Mouse (Mus musculus): ENCODE data around the gene Dock7. TPM values are rescaled to one million over a fixed set of nuclear protein-coding genes. Genes with fewer than 3 reads are reported as not detected.

Gene Dock7
- polyA plus RNA-seq, 1 experiment = 48.2 TPM

DNA sequence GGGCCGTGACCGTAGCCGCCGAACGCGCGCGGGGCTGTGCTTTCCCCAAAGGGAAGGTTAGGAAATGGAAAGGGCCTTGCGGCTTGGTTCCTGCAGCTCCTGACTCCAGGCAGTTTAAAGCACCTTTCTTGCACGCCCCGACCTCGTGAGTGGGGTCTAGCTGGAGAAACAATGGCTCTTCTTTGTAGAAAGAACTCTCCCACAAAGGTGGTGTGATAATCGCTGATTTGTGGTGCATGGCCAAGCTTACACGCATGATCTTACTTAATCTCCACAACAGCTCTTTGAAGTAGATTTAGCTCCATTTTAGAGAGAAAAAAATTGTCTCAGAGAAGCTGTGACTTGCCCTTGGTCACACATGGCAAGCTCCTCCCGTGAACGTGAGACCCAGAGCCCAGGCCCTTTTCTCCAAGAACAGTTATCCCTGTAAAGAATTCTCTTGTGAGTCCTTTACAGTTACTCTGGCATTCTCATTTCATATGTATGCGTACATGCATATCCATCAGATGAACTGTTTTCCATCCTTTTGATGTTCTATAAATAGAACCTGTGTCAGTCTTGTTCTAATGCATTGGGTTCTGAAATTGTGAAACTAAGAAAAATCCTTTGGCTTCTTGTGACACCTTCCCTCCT lies 524 bp upstream of the Dock7 start:
- Histone ChIP-seq H3K27me3 (ENCODE audit: control insufficient read depth, insufficient read depth, low read length) (no peaks in the 10 kb centered on the region), H3K4me1 (ENCODE audit: control insufficient read depth, insufficient read depth, low read length) (peaks cover 6% of the 10 kb centered on the region), H3K4me3 (replicated peaks; ENCODE audit: insufficient read depth, low read depth, low read length) (peak overlapping the region; percentile 88), H3K27ac (ENCODE audit: insufficient read depth, low read length) (peak overlapping the region; percentile 87)
- 2% methylated on average over 17 of the region's 17 CpGs for WGBS
- TF ChIP-seq POLR2A (IDR thresholded peaks at IDR 0.05; ENCODE audit: borderline replicate concordance, insufficient read depth, low read length) (no peak), CTCF (IDR thresholded peaks at IDR 0.05; ENCODE audit: borderline replicate concordance, insufficient read depth, low read depth, low read length) (no peak)
- DNase-seq = no peak

DNA sequence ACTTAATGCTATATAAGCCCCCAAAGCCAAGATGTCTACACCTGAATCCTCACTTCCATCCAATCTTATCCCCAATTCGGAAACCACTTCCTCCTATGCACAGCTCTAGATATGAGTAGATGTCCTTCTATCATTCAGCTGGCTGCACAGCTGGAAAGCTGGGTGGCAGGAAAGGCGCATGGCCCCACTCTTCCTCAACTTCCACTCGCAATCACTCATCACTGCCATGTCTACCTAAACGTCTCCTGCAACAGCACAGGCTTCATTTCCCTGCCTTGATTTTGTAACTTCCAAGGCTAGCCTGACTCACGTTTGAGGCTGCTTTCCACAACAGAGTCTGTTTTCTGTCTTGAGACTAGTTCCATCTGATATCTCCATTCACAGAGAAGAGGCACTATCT lies 1.7 kb downstream of the Dock7 start:
- H3K27ac ChIP-seq (ENCODE audit: insufficient read depth, low read length) = no peak overlapping the region
- H3K4me3 ChIP-seq (replicated peaks; ENCODE audit: insufficient read depth, low read depth, low read length) = peak overlapping the region; percentile 4
- no peaks in the 10 kb centered on the region for H3K27me3 ChIP-seq (ENCODE audit: control insufficient read depth, insufficient read depth, low read length)
- no peak for TF ChIP-seq CTCF (IDR thresholded peaks at IDR 0.05; ENCODE audit: borderline replicate concordance, insufficient read depth, low read depth, low read length)
- no peak for TF ChIP-seq POLR2A (IDR thresholded peaks at IDR 0.05; ENCODE audit: borderline replicate concordance, insufficient read depth, low read length)
- peaks cover 6% of the 10 kb centered on the region for H3K4me1 ChIP-seq (ENCODE audit: control insufficient read depth, insufficient read depth, low read length)
- 61% methylated on average over 5 of the region's 5 CpGs for WGBS
- DNase-seq = no peak

- no peak overlapping the region for H3K4me3 ChIP-seq (replicated peaks; ENCODE audit: insufficient read depth, low read depth, low read length)
- TF ChIP-seq POLR2A (IDR thresholded peaks at IDR 0.05; ENCODE audit: borderline replicate concordance, insufficient read depth, low read length) (no peak), CTCF (IDR thresholded peaks at IDR 0.05; ENCODE audit: borderline replicate concordance, insufficient read depth, low read depth, low read length) (no peak)
- H3K4me1 ChIP-seq (ENCODE audit: control insufficient read depth, insufficient read depth, low read length) = no peaks in the 10 kb centered on the region; the same call in 1 of the 2 replicates
- no peaks in the 10 kb centered on the region for H3K27me3 ChIP-seq (ENCODE audit: control insufficient read depth, insufficient read depth, low read length)
- H3K27ac ChIP-seq (ENCODE audit: insufficient read depth, low read length) = no peak overlapping the region
- WGBS = 83% methylated on average over 9 of the region's 9 CpGs
- no peak for DNase-seq
These were observed 4.9 kb downstream of the Dock7 start for GRCm38 (mm10) chr4:99115797-99116196.

DNA sequence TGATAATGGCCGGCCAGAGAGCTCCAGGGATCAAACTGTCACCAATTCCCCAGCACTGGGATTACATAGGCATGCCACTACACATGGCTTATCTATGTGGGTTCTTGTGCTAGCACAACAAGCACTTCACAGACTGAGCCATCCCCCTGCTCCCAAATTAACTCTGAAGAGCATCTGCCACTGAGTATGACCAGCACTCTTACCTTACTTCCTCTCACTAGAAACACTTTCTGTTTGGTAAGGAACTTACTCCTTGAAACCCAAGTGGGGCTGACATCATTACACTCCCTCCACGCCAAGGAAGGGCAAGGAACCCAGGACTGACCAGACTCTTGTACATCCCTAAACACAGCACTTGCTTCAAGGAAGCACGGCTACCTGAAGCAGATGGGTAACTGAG lies 9.0 kb downstream of the Dock7 start:
- DNase-seq = no peak
- Histone ChIP-seq H3K4me3 (replicated peaks; ENCODE audit: insufficient read depth, low read depth, low read length) (no peak overlapping the region), H3K4me1 (ENCODE audit: control insufficient read depth, insufficient read depth, low read length) (no peaks in the 10 kb centered on the region; the same call in 1 of the 2 replicates), H3K27me3 (ENCODE audit: control insufficient read depth, insufficient read depth, low read length) (no peaks in the 10 kb centered on the region), H3K27ac (ENCODE audit: insufficient read depth, low read length) (no peak overlapping the region)
- WGBS = 91% methylated on average over 3 of the region's 3 CpGs
- TF ChIP-seq CTCF (IDR thresholded peaks at IDR 0.05; ENCODE audit: borderline replicate concordance, insufficient read depth, low read depth, low read length) = no peak
- TF ChIP-seq POLR2A (IDR thresholded peaks at IDR 0.05; ENCODE audit: borderline replicate concordance, insufficient read depth, low read length) = no peak

- no peak for DNase-seq
- H3K4me3 ChIP-seq (replicated peaks; ENCODE audit: insufficient read depth, low read depth, low read length) = no peak overlapping the region
- H3K4me1 ChIP-seq (ENCODE audit: control insufficient read depth, insufficient read depth, low read length) = no peaks in the 10 kb centered on the region; the same call in 1 of the 2 replicates
- TF ChIP-seq POLR2A (IDR thresholded peaks at IDR 0.05; ENCODE audit: borderline replicate concordance, insufficient read depth, low read length) (no peak), CTCF (IDR thresholded peaks at IDR 0.05; ENCODE audit: borderline replicate concordance, insufficient read depth, low read depth, low read length) (no peak)
- H3K27ac ChIP-seq (ENCODE audit: insufficient read depth, low read length) = no peak overlapping the region
- H3K27me3 ChIP-seq (ENCODE audit: control insufficient read depth, insufficient read depth, low read length) = no peaks in the 10 kb centered on the region
- 74% methylated on average over 4 of the region's 4 CpGs for WGBS
These were observed 11.9 kb downstream of the Dock7 start for GRCm38 (mm10) chr4:99108817-99109216.

GRCm38 (mm10) chr4:99102846-99103245 lies 17.9 kb downstream of the Dock7 start:
- H3K27me3 ChIP-seq (ENCODE audit: control insufficient read depth, insufficient read depth, low read length) = no peaks in the 10 kb centered on the region
- H3K27ac ChIP-seq (ENCODE audit: insufficient read depth, low read length) = no peak overlapping the region
- no peak for DNase-seq
- no peaks in the 10 kb centered on the region for H3K4me1 ChIP-seq (ENCODE audit: control insufficient read depth, insufficient read depth, low read length)
- 27% methylated on average over 3 of the region's 3 CpGs for WGBS
- H3K4me3 ChIP-seq (replicated peaks; ENCODE audit: insufficient read depth, low read depth, low read length) = no peak overlapping the region
- TF ChIP-seq CTCF (IDR thresholded peaks at IDR 0.05; ENCODE audit: borderline replicate concordance, insufficient read depth, low read depth, low read length) (no peak), POLR2A (IDR thresholded peaks at IDR 0.05; ENCODE audit: borderline replicate concordance, insufficient read depth, low read length) (no peak)

- H3K4me1 ChIP-seq (ENCODE audit: control insufficient read depth, insufficient read depth, low read length) = no peaks in the 10 kb centered on the region
- H3K27ac ChIP-seq (ENCODE audit: insufficient read depth, low read length) = no peak overlapping the region
- no peak overlapping the region for H3K4me3 ChIP-seq (replicated peaks; ENCODE audit: insufficient read depth, low read depth, low read length)
- WGBS = 92% methylated on average over 7 of the region's 7 CpGs
- no peak for TF ChIP-seq POLR2A (IDR thresholded peaks at IDR 0.05; ENCODE audit: borderline replicate concordance, insufficient read depth, low read length)
- TF ChIP-seq CTCF (IDR thresholded peaks at IDR 0.05; ENCODE audit: borderline replicate concordance, insufficient read depth, low read depth, low read length) = no peak
- H3K27me3 ChIP-seq (ENCODE audit: control insufficient read depth, insufficient read depth, low read length) = no peaks in the 10 kb centered on the region
- no peak for DNase-seq
These were observed 20.0 kb downstream of the Dock7 start for GRCm38 (mm10) chr4:99100724-99101123.

GRCm38 (mm10) chr4:99091777-99092176 lies 28.9 kb downstream of the Dock7 start:
- no peak for DNase-seq
- Histone ChIP-seq H3K4me3 (replicated peaks; ENCODE audit: insufficient read depth, low read depth, low read length) (no peak overlapping the region), H3K4me1 (ENCODE audit: control insufficient read depth, insufficient read depth, low read length) (no peaks in the 10 kb centered on the region), H3K27me3 (ENCODE audit: control insufficient read depth, insufficient read depth, low read length) (no peaks in the 10 kb centered on the region), H3K27ac (ENCODE audit: insufficient read depth, low read length) (no peak overlapping the region)
- no peak for TF ChIP-seq CTCF (IDR thresholded peaks at IDR 0.05; ENCODE audit: borderline replicate concordance, insufficient read depth, low read depth, low read length)
- TF ChIP-seq POLR2A (IDR thresholded peaks at IDR 0.05; ENCODE audit: borderline replicate concordance, insufficient read depth, low read length) = no peak
- 92% methylated on average over 3 of the region's 3 CpGs for WGBS
